Mouse (Mus musculus): Measurements from ENCODE around the gene Arg2. TPM values are rescaled to one million over a fixed set of nuclear protein-coding genes. Genes with fewer than 3 reads are reported as not detected.

Arg2 gene
- polyA plus RNA-seq, 1 experiment from 2014 or later: 28.4 TPM

GRCm38 (mm10) chr12:79141384-79141783 is 10.8 kb downstream of the Arg2 start:
- Histone ChIP-seq H3K4me2 (ENCODE audit: low read length) (no peak overlapping the region), H3K9me3 (replicated peaks; ENCODE audit: control insufficient read depth, low read length, poor library complexity, severe bottlenecking) (no peaks in the 10 kb centered on the region), H3K9ac (ENCODE audit: low read depth, low read length) (no peak overlapping the region), H3K4me1 (ENCODE audit: control insufficient read depth, insufficient read depth, low read length) (no peaks in the 10 kb centered on the region), H3K4me3 (ENCODE audit: low read depth, low read length) (no peak overlapping the region), H3K27ac (ENCODE audit: low read length) (no peak overlapping the region), H3K27me3 (ENCODE audit: control insufficient read depth, insufficient read depth, low read depth, low read length) (no peaks in the 10 kb centered on the region), H3K36me3 (ENCODE audit: control insufficient read depth, insufficient read depth, low read length) (no peaks in the 10 kb centered on the region)
- ATAC-seq: no peak

- Histone ChIP-seq H3K27me3 (ENCODE audit: control insufficient read depth, insufficient read depth, low read depth, low read length) (no peaks in the 10 kb centered on the region), H3K9me3 (replicated peaks; ENCODE audit: control insufficient read depth, low read length, poor library complexity, severe bottlenecking) (no peaks in the 10 kb centered on the region), H3K4me2 (ENCODE audit: low read length) (no peak overlapping the region), H3K36me3 (ENCODE audit: control insufficient read depth, insufficient read depth, low read length) (peaks cover 15% of the 10 kb centered on the region; the same call in 1 of the 2 replicates), H3K27ac (ENCODE audit: low read length) (no peak overlapping the region), H3K4me3 (ENCODE audit: low read depth, low read length) (no peak overlapping the region), H3K4me1 (ENCODE audit: control insufficient read depth, insufficient read depth, low read length) (no peaks in the 10 kb centered on the region), H3K9ac (ENCODE audit: low read depth, low read length) (no peak overlapping the region)
- no peak for ATAC-seq
- WGBS: 94% methylated on average over 6 of the region's 6 CpGs
Observed at GRCm38 (mm10) chr12:79149653-79150052, 19.1 kb downstream of the Arg2 start.

GRCm38 (mm10) chr12:79162876-79163275 is 32.3 kb downstream of the Arg2 start:
- no peak overlapping the region for H3K9ac ChIP-seq (ENCODE audit: low read depth, low read length)
- H3K27me3 ChIP-seq (ENCODE audit: control insufficient read depth, insufficient read depth, low read depth, low read length): no peaks in the 10 kb centered on the region
- no peak for ATAC-seq
- no peak overlapping the region for H3K4me2 ChIP-seq (ENCODE audit: low read length)
- no peaks in the 10 kb centered on the region for H3K4me1 ChIP-seq (ENCODE audit: control insufficient read depth, insufficient read depth, low read length)
- 95% methylated on average over 3 of the region's 3 CpGs for WGBS
- no peak overlapping the region for H3K4me3 ChIP-seq (ENCODE audit: low read depth, low read length)
- H3K36me3 ChIP-seq (ENCODE audit: control insufficient read depth, insufficient read depth, low read length): peaks cover 47% of the 10 kb centered on the region
- H3K27ac ChIP-seq (ENCODE audit: low read length): no peak overlapping the region
- H3K9me3 ChIP-seq (replicated peaks; ENCODE audit: control insufficient read depth, low read length, poor library complexity, severe bottlenecking): no peaks in the 10 kb centered on the region

GRCm38 (mm10) chr12:79169173-79169572 is 38.6 kb downstream of the Arg2 start:
- Histone ChIP-seq H3K27me3 (ENCODE audit: control insufficient read depth, insufficient read depth, low read depth, low read length) (no peaks in the 10 kb centered on the region), H3K4me3 (ENCODE audit: low read depth, low read length) (no peak overlapping the region), H3K4me2 (ENCODE audit: low read length) (no peak overlapping the region), H3K9ac (ENCODE audit: low read depth, low read length) (no peak overlapping the region), H3K4me1 (ENCODE audit: control insufficient read depth, insufficient read depth, low read length) (peaks cover 21% of the 10 kb centered on the region), H3K9me3 (replicated peaks; ENCODE audit: control insufficient read depth, low read length, poor library complexity, severe bottlenecking) (no peaks in the 10 kb centered on the region), H3K36me3 (ENCODE audit: control insufficient read depth, insufficient read depth, low read length) (peaks cover 8% of the 10 kb centered on the region; the same call in 1 of the 2 replicates), H3K27ac (ENCODE audit: low read length) (no peak overlapping the region)
- no peak for ATAC-seq

GRCm38 (mm10) chr12:79170421-79170820 is 39.8 kb downstream of the Arg2 start:
- Histone ChIP-seq H3K27me3 (ENCODE audit: control insufficient read depth, insufficient read depth, low read depth, low read length) (no peaks in the 10 kb centered on the region), H3K27ac (ENCODE audit: low read length) (no peak overlapping the region), H3K4me1 (ENCODE audit: control insufficient read depth, insufficient read depth, low read length) (peaks cover 21% of the 10 kb centered on the region), H3K4me2 (ENCODE audit: low read length) (no peak overlapping the region), H3K9ac (ENCODE audit: low read depth, low read length) (no peak overlapping the region), H3K36me3 (ENCODE audit: control insufficient read depth, insufficient read depth, low read length) (peaks cover 8% of the 10 kb centered on the region), H3K4me3 (ENCODE audit: low read depth, low read length) (no peak overlapping the region), H3K9me3 (replicated peaks; ENCODE audit: control insufficient read depth, low read length, poor library complexity, severe bottlenecking) (no peaks in the 10 kb centered on the region)
- no peak for ATAC-seq
- 84% methylated on average over 3 of the region's 3 CpGs for WGBS

- H3K36me3 ChIP-seq (ENCODE audit: control insufficient read depth, insufficient read depth, low read length): peaks cover 14% of the 10 kb centered on the region
- no peak for ATAC-seq
- peak overlapping the region; percentile 84 for H3K4me3 ChIP-seq (ENCODE audit: low read depth, low read length)
- peak overlapping the region; percentile 96 for H3K27ac ChIP-seq (ENCODE audit: low read length)
- H3K4me1 ChIP-seq (ENCODE audit: control insufficient read depth, insufficient read depth, low read length): peaks cover 21% of the 10 kb centered on the region
- H3K27me3 ChIP-seq (ENCODE audit: control insufficient read depth, insufficient read depth, low read depth, low read length): no peaks in the 10 kb centered on the region
- H3K4me2 ChIP-seq (ENCODE audit: low read length): peak overlapping the region; percentile 76
- 32% methylated on average over 12 of the region's 12 CpGs for WGBS
- no peaks in the 10 kb centered on the region for H3K9me3 ChIP-seq (replicated peaks; ENCODE audit: control insufficient read depth, low read length, poor library complexity, severe bottlenecking)
- H3K9ac ChIP-seq (ENCODE audit: low read depth, low read length): peak overlapping the region; percentile 85
Observed at GRCm38 (mm10) chr12:79171269-79171995, 40.9 kb downstream of the Arg2 start.

GRCm38 (mm10) chr12:79172019-79172941 is 41.7 kb downstream of the Arg2 start, which contains the start of gene Vti1b:
Vti1b (minus strand) TSS chr12:79172667.
- Histone ChIP-seq H3K4me3 (ENCODE audit: low read depth, low read length) (peak within 1 kb of the TSS; percentile 84), H3K9ac (ENCODE audit: low read depth, low read length) (peak within 1 kb of the TSS; percentile 85), H3K36me3 (ENCODE audit: control insufficient read depth, insufficient read depth, low read length) (peaks cover 14% of the 10 kb centered on the region), H3K9me3 (replicated peaks; ENCODE audit: control insufficient read depth, low read length, poor library complexity, severe bottlenecking) (no peaks in the 10 kb centered on the region), H3K27me3 (ENCODE audit: control insufficient read depth, insufficient read depth, low read depth, low read length) (no peaks in the 10 kb centered on the region), H3K27ac (ENCODE audit: low read length) (peak within 1 kb of the TSS; percentile 96), H3K4me1 (ENCODE audit: control insufficient read depth, insufficient read depth, low read length) (peaks cover 21% of the 10 kb centered on the region), H3K4me2 (ENCODE audit: low read length) (peak within 1 kb of the TSS; percentile 76)
- ATAC-seq: peak; percentile 99
- under 1% methylated on average over 71 of the region's 73 CpGs for WGBS

- peaks cover 21% of the 10 kb centered on the region for H3K4me1 ChIP-seq (ENCODE audit: control insufficient read depth, insufficient read depth, low read length)
Observed at GRCm38 (mm10) chr12:79173721-79174120, 43.1 kb downstream of the Arg2 start.

GRCm38 (mm10) chr12:79175998-79176397 is 45.4 kb downstream of the Arg2 start:
- no peak overlapping the region for H3K27ac ChIP-seq (ENCODE audit: low read length)
- ATAC-seq: no peak
- 94% methylated on average over 5 of the region's 5 CpGs for WGBS
- H3K9me3 ChIP-seq (replicated peaks; ENCODE audit: control insufficient read depth, low read length, poor library complexity, severe bottlenecking): no peaks in the 10 kb centered on the region
- no peaks in the 10 kb centered on the region for H3K27me3 ChIP-seq (ENCODE audit: control insufficient read depth, insufficient read depth, low read depth, low read length)
- H3K36me3 ChIP-seq (ENCODE audit: control insufficient read depth, insufficient read depth, low read length): peaks cover 17% of the 10 kb centered on the region
- H3K4me2 ChIP-seq (ENCODE audit: low read length): no peak overlapping the region
- no peak overlapping the region for H3K4me3 ChIP-seq (ENCODE audit: low read depth, low read length)
- peaks cover 7% of the 10 kb centered on the region for H3K4me1 ChIP-seq (ENCODE audit: control insufficient read depth, insufficient read depth, low read length)
- no peak overlapping the region for H3K9ac ChIP-seq (ENCODE audit: low read depth, low read length)

More at GRCm38 (mm10) chr12:79173721-79174120, 43.1 kb downstream of the Arg2 start:
- no peak for ATAC-seq
- H3K9ac ChIP-seq (ENCODE audit: low read depth, low read length): no peak overlapping the region
- 86% methylated on average over 5 of the region's 5 CpGs for WGBS
- no peak overlapping the region for H3K4me3 ChIP-seq (ENCODE audit: low read depth, low read length)
- H3K9me3 ChIP-seq (replicated peaks; ENCODE audit: control insufficient read depth, low read length, poor library complexity, severe bottlenecking): no peaks in the 10 kb centered on the region
- H3K4me2 ChIP-seq (ENCODE audit: low read length): no peak overlapping the region
- H3K36me3 ChIP-seq (ENCODE audit: control insufficient read depth, insufficient read depth, low read length): peaks cover 14% of the 10 kb centered on the region
- H3K27ac ChIP-seq (ENCODE audit: low read length): no peak overlapping the region
- no peaks in the 10 kb centered on the region for H3K27me3 ChIP-seq (ENCODE audit: control insufficient read depth, insufficient read depth, low read depth, low read length)
